Mouse (Mus musculus): ENCODE results near the gene Rpl21.

GRCm38 (mm10) chr5:146798031-146798430 is 34.7 kb upstream of the Rpl21 start:
- no peak for TF ChIP-seq CTCF (IDR thresholded peaks at IDR 0.05; ENCODE audit: low read depth, low read length)
- TF ChIP-seq GATA1 (IDR thresholded peaks at IDR 0.05; ENCODE audit: borderline replicate concordance, low read length) = no peak
- TF ChIP-seq TAL1 (conservative IDR thresholded peaks at IDR 0.05; ENCODE audit: low read depth, low read length) = no peak

Data from G1E (cell line).